Mouse (Mus musculus) liver, postnatal 0 days (tissue): ENCODE data around the gene Bmp2. TPM values are rescaled to one million over a fixed set of nuclear protein-coding genes. Genes with fewer than 3 reads are reported as not detected.

Experiments used
- ATAC-seq: fragments of 200-750 bp; cut with Nextera tagmentation; 2 replicates; pipeline ENCODE4 v1.8.0; 2017; ENCODE audit warnings: mild to moderate bottlenecking, moderate library complexity
- DNase-seq: peaks from one replicate; pipeline ENCODE4 v3.0.0-alpha.2; 2016
- H3K27ac ChIP-seq: fragments of 300-500 bp; sonication (generic); 2 replicates; pipeline ENCODE4 v1.5.1; 2014; ENCODE audit warnings: antibody characterized with exemption, moderate library complexity, mild to moderate bottlenecking, low read depth
- H3K27me3 ChIP-seq: fragments of 300-500 bp; sonication (generic); 2 replicates; pipeline ENCODE4 v1.6.1; 2014; ENCODE audit warnings: low read length, control low read depth, mixed read lengths; ENCODE audit not compliant: insufficient read depth
- H3K36me3 ChIP-seq: fragments of 300-500 bp; sonication (generic); replicated peaks from 2 replicates; pipeline ENCODE4 v1.6.1; 2014; ENCODE audit warnings: mild to moderate bottlenecking, control low read depth, low read length, moderate library complexity, mixed read lengths; ENCODE audit not compliant: insufficient read depth
- H3K4me1 ChIP-seq: fragments of 300-500 bp; sonication (generic); 2 replicates; pipeline ENCODE4 v1.6.1; 2014; ENCODE audit warnings: antibody characterized with exemption, mild to moderate bottlenecking, control low read depth; ENCODE audit not compliant: insufficient read depth
- H3K4me2 ChIP-seq: fragments of 300-500 bp; sonication (generic); 2 replicates; pipeline ENCODE4 v1.6.1; 2014; ENCODE audit warnings: low read depth, mild to moderate bottlenecking, low read length, moderate library complexity, mixed read lengths
- H3K4me3 ChIP-seq: fragments of 300-500 bp; sonication (generic); 2 replicates; pipeline ENCODE4 v1.5.1; 2014; ENCODE audit warnings: low read depth, low read length
- H3K9ac ChIP-seq: fragments of 300-500 bp; sonication (generic); replicated peaks from 2 replicates; pipeline ENCODE4 v1.6.1; 2014; ENCODE audit warnings: mild to moderate bottlenecking, moderate library complexity
- H3K9me3 ChIP-seq: fragments of 300-500 bp; sonication (generic); 2 replicates; pipeline ENCODE4 v1.6.1; 2016; ENCODE audit warnings: mild to moderate bottlenecking, control low read depth, low read length, mixed read lengths
- CTCF ChIP-seq: sonication (generic); IDR thresholded peaks from 2 replicates; pipeline ENCODE4 v1.5.1; 2016; ENCODE audit warnings: antibody characterized with exemption, low read depth
- EP300 ChIP-seq: IDR thresholded peaks from 2 replicates; pipeline ENCODE4 v1.6.1; 2016; ENCODE audit warnings: antibody characterized with exemption, low read depth, mild to moderate bottlenecking
- WGBS: fragments of 180-500 bp; shearing (Covaris S2); extraction: QIAGEN DNeasy Blood & Tissue Kit; methylation state at CpG from one replicate; pipeline ENCODE4 v1.1.7; 2014; ENCODE audit not compliant: insufficient replicate concordance; 5-methylcytosine and 5-hydroxymethylcytosine counted together
- microRNA-seq: library from miRNA; unstranded; fragments of <30 nt; microRNA quantifications from one replicate; pipeline ENCODE4, GENCODE M21; 2016
- polyA plus RNA-seq: library from polyadenylated mRNA; unstranded; fragments of >200 nt; fragmentation: Nextera tagmentation; extraction: Ambion mirVana; gene quantifications from 2 replicates; pipeline ENCODE4 v1.2.1, GENCODE M21; 2015

The Bmp2 gene
- polyA plus RNA-seq, 1 experiment from 2014 or later = 5.6 TPM

GRCm38 (mm10) chr2:133564248-133564886 lies 12.4 kb downstream of the Bmp2 start:
- H3K9me3 ChIP-seq = no peaks in the 10 kb centered on the region
- no peak overlapping the region for H3K4me3 ChIP-seq
- no peaks in the 10 kb centered on the region for H3K27me3 ChIP-seq
- no peaks in the 10 kb centered on the region for H3K36me3 ChIP-seq
- H3K4me1 ChIP-seq = no peaks in the 10 kb centered on the region
- whole genome bisulfite sequencing = 69% methylated on average over 10 of the region's 10 CpGs
- H3K9ac ChIP-seq = no peak overlapping the region
- TF ChIP-seq CTCF (no peak), EP300 (no peak)
- ATAC-seq = no peak
- no peak overlapping the region for H3K4me2 ChIP-seq
- no peak for DNase-seq
- H3K27ac ChIP-seq = no peak overlapping the region

GRCm38 (mm10) chr2:133565424-133565823 lies 13.5 kb downstream of the Bmp2 start:
- ATAC-seq = no peak
- Histone ChIP-seq H3K27me3 (no peaks in the 10 kb centered on the region), H3K36me3 (no peaks in the 10 kb centered on the region), H3K9me3 (no peaks in the 10 kb centered on the region), H3K27ac (no peak overlapping the region), H3K9ac (no peak overlapping the region), H3K4me2 (no peak overlapping the region), H3K4me3 (no peak overlapping the region), H3K4me1 (no peaks in the 10 kb centered on the region)
- WGBS = 85% methylated on average over 5 of the region's 5 CpGs
- TF ChIP-seq CTCF (no peak), EP300 (no peak)
- no peak for DNase-seq

- Histone ChIP-seq H3K36me3 (no peaks in the 10 kb centered on the region), H3K4me2 (no peak overlapping the region), H3K27ac (no peak overlapping the region), H3K9me3 (no peaks in the 10 kb centered on the region), H3K4me3 (no peak overlapping the region), H3K9ac (no peak overlapping the region), H3K27me3 (no peaks in the 10 kb centered on the region), H3K4me1 (no peaks in the 10 kb centered on the region)
- ATAC-seq = no peak
- DNase-seq = no peak
- 57% methylated on average over 14 of the region's 14 CpGs for WGBS
- TF ChIP-seq CTCF (no peak), EP300 (no peak)
Measured at GRCm38 (mm10) chr2:133565995-133566710, 14.2 kb downstream of the Bmp2 start.

- DNase-seq (no peak), ATAC-seq (no peak)
- H3K4me1 ChIP-seq = no peaks in the 10 kb centered on the region
- H3K9me3 ChIP-seq = peaks cover 5% of the 10 kb centered on the region; the same call in 1 of the 2 replicates
- H3K4me3 ChIP-seq = no peak overlapping the region
- no peak overlapping the region for H3K4me2 ChIP-seq
- 0 out of 2 replicates have a peak, but pooled peaks cover 5% of the 10 kb centered on the region for H3K27me3 ChIP-seq
- no peak overlapping the region for H3K27ac ChIP-seq
- WGBS = 41% methylated on average over 12 of the region's 12 CpGs
- no peak overlapping the region for H3K9ac ChIP-seq
- no peaks in the 10 kb centered on the region for H3K36me3 ChIP-seq
- TF ChIP-seq EP300 (no peak), CTCF (no peak)
Measured at GRCm38 (mm10) chr2:133591562-133592255, 39.8 kb downstream of the Bmp2 start.

Small RNA genes within 50 kb of the gene (microRNA-seq; reads per million reads assigned to microRNA genes)
- gene Mir3090 = not detected
